Mouse (Mus musculus) cerebellum, adult 2 months (tissue): Measurements from ENCODE around the gene Scaf1. TPM values are rescaled to one million over a fixed set of nuclear protein-coding genes. Genes with fewer than 3 reads are reported as not detected.

Experiments
- DNase-seq, 2 experiments: peaks; one replicate each; pipeline ENCODE4 v3.0.0; 2021
- H3K27ac ChIP-seq: fragments of 200-500 bp; 2 replicates; pipeline ENCODE4 v1.5.1; 2012; ENCODE audit warnings: low read length, control low read depth, inconsistent platforms; ENCODE audit not compliant: insufficient read depth
- H3K27me3 ChIP-seq: fragments of 200-500 bp; 2 replicates; pipeline ENCODE4 v1.6.1; 2012; ENCODE audit warnings: inconsistent platforms, mild to moderate bottlenecking, low read length, moderate library complexity; ENCODE audit not compliant: control insufficient read depth, insufficient read depth
- H3K4me1 ChIP-seq: fragments of 200-500 bp; 2 replicates; pipeline ENCODE4 v1.6.1; 2011; ENCODE audit warnings: low read length; ENCODE audit not compliant: control insufficient read depth, insufficient read depth
- H3K4me3 ChIP-seq: fragments of 200-500 bp; replicated peaks from 2 replicates; pipeline ENCODE3; 2011; ENCODE audit warnings: mild to moderate bottlenecking, low read depth, low read length, control low read depth; ENCODE audit not compliant: insufficient read depth
- CTCF ChIP-seq: fragments of 200-500 bp; IDR thresholded peaks from 2 replicates; pipeline ENCODE4 v1.5.1; 2011; ENCODE audit warnings: low read depth, mild to moderate bottlenecking, control low read depth, low read length, moderate library complexity, borderline replicate concordance; ENCODE audit not compliant: insufficient read depth
- POLR2A ChIP-seq: fragments of 200-500 bp; IDR thresholded peaks from 2 replicates; pipeline ENCODE4 v1.6.1; 2011; ENCODE audit warnings: low read length, control low read depth, borderline replicate concordance; ENCODE audit not compliant: insufficient read depth
- WGBS: fragments of 180-500 bp; shearing (Covaris S2); methylation state at CpG from one replicate; pipeline ENCODE4 v1.1.7; 2018; 5-methylcytosine and 5-hydroxymethylcytosine counted together
- polyA plus RNA-seq: library from polyadenylated mRNA; depleted of rRNA; stranded (reverse); fragments of >200 nt; gene quantifications from 2 replicates; pipeline ENCODE4 v1.2.3, GENCODE M21; 2012

Gene Scaf1
- polyA plus RNA-seq, 1 experiment, result 115 TPM

DNA sequence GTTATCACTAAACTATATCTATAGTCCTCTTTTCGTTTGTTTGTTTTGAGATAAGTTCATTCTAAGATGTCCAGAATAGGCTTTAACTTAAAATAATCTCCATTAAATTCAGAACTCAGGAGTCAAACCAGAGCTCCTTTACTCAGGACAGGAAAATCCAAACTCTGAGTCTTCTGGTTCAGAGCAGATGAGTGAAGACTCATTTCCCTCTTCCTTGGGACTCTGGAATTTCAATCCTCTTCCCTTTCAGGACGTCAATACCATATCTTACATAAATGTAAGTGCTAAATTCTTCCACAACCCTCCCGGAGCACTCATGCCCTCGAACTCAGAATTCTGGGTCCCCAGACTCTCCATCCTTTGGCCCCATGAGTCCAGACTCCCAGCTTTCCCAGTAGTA is 598 bp upstream of the Scaf1 start:
- Histone ChIP-seq H3K27ac (peak overlapping the region; percentile 68; the same call in 1 of the 2 replicates), H3K4me3 (peak overlapping the region; percentile 64), H3K4me1 (peaks cover 7% of the 10 kb centered on the region; the same call in 1 of the 2 replicates), H3K27me3 (no peaks in the 10 kb centered on the region)
- DNase-seq, result no peak
- TF ChIP-seq POLR2A (no peak), CTCF (no peak)
- under 1% methylated on average over 4 of the region's 4 CpGs for WGBS

DNA sequence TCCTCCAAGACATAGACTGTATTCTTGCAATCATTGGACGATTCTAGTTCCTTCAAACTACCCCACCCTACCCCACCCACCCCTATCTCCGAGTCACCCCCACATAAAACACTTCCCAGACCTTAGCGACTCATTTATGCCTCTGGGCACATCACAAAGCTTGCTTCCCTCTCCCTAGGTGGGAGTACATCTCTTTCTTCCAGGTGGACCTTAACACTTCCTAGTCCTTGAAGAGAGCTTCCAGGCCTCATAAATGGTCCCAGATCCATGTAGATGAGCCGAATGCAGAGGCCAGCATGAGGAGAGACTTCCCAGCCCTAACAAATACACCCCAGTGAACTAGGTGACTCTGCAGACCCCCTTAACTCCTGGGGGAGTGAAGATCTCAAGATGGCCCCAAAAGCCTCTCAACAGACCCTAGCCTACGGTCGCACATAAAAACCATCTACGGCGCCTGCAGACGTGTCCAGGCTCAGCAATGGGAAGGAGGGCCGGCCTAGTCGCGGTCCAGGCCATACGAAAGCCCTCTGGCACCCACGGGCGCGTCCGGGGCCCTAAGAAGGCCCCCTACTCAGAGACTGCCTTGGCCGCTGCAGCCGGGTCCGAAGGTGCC is 713 bp downstream of the Scaf1 start:
- TF ChIP-seq POLR2A (no peak), CTCF (no peak)
- peak overlapping the region; percentile 72; the same call in 1 of the 2 replicates for H3K27ac ChIP-seq
- WGBS, result under 1% methylated on average over 20 of the region's 20 CpGs
- no peaks in the 10 kb centered on the region for H3K27me3 ChIP-seq
- H3K4me1 ChIP-seq, result peaks cover 7% of the 10 kb centered on the region; the same call in 1 of the 2 replicates
- DNase-seq, result no peak
- peak overlapping the region; percentile 97 for H3K4me3 ChIP-seq

DNA sequence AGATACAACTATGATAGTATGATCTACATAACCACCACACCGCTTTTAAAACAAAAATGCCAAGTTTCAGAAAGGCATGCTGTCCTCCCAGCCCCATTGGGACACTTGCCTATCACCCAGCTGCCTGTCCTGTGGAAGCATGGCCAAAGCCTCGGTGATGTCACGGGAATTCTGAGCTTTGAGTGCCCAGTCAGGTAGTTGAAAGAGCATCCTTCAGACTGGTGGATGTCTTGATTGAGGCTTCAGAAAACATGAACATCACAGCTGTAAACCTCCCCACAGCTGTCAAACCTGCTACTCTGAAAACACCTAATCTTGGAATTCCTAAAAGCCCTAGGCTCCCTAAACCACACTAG is 2.1 kb downstream of the Scaf1 start:
- H3K27ac ChIP-seq, result no peak overlapping the region
- WGBS, result 78% methylated on average over 3 of the region's 3 CpGs
- H3K27me3 ChIP-seq, result no peaks in the 10 kb centered on the region
- H3K4me1 ChIP-seq, result peaks cover 7% of the 10 kb centered on the region; the same call in 1 of the 2 replicates
- no peak overlapping the region for H3K4me3 ChIP-seq
- TF ChIP-seq POLR2A, result no peak
- TF ChIP-seq CTCF, result no peak
- DNase-seq, result no peak

DNA sequence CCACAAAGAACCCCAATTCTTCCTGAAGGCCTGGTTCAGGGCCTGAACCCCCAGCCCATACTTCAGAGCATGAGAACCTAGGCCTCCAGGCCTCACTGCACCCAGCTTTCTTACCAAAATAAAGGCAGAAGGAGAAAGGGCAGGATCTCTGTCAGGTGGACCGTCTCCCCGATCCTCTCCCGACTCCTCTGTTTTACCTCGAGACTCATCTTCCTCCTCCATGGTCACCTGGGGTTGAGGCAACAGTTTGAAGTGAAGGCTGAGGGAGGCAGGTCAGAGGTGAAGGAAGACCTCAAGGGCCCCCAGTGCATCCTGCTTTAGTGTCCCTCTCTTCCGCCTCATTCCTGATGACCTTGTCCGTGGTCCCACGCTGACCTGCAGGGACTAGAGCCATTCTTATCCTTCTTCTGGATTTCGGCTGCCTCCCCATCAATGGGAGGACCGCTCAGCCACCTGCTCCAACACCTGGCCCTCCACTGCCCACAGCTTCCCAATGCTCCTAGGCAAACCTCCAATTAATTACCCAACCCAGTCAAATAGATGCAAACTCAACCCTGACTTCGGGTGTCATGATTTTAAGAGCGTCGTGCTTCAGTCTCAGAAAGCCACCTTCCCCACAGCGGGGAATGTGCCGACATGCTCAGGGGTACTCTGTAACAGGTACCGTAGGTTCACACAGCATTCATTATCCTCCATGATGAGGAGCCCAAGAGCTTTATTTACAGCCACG is 2.6 kb downstream of the Scaf1 start:
- no peak for DNase-seq

DNA sequence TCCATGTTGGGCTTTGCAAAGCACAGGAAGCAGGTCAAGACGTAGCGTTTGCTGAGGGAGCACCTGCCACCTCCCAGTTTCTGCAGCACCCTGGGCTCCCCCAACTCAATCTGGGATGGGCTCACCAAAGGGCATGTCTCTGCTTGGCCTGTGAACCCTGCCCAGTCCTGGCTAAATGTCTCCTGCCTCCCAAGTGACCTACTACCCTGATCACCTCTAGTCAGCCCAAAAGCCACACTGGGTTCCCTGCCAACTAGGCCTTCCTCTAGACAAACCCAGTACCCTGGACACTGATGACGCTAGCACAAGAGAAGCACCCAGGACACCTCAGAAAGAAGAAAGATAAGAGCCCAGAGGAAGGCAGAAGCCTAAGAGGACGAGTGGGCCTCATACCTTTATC is 3.3 kb downstream of the Scaf1 start:
- Histone ChIP-seq H3K27ac (no peak overlapping the region), H3K27me3 (no peaks in the 10 kb centered on the region), H3K4me3 (no peak overlapping the region), H3K4me1 (peaks cover 7% of the 10 kb centered on the region; the same call in 1 of the 2 replicates)
- WGBS, result 78% methylated on average over 4 of the region's 4 CpGs
- no peak for TF ChIP-seq POLR2A
- DNase-seq, result no peak

More for the DNA sequence above, 2.6 kb downstream of the Scaf1 start:
- no peak overlapping the region for H3K27ac ChIP-seq
- 90% methylated on average over 16 of the region's 16 CpGs for WGBS
- H3K4me1 ChIP-seq, result peaks cover 7% of the 10 kb centered on the region; the same call in 1 of the 2 replicates
- TF ChIP-seq CTCF (no peak), POLR2A (no peak)
- no peaks in the 10 kb centered on the region for H3K27me3 ChIP-seq
- no peak overlapping the region for H3K4me3 ChIP-seq

DNA sequence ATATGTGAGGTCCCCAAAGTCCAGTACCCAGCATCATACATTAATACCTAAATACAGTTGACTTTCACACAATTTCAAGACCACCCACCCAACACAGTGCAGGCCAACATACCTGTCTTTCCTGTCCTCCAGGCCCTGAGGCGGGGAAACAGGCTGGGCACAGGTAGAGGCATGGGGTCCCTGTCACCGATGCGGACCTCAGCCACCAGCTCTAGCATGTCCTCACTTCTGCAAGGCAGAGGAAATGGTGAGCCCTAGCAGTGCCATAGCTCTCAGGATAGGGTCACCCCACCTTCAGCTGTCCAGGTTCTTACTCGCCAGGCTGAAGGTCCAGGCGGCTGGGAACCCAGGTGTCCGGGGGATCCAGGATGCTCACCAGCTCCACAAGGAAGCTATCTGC is 4.2 kb downstream of the Scaf1 start:
- Histone ChIP-seq H3K27me3 (no peaks in the 10 kb centered on the region), H3K27ac (no peak overlapping the region), H3K4me1 (peaks cover 7% of the 10 kb centered on the region; the same call in 1 of the 2 replicates), H3K4me3 (no peak overlapping the region)
- TF ChIP-seq CTCF (no peak), POLR2A (no peak)
- DNase-seq, result no peak
- 94% methylated on average over 6 of the region's 6 CpGs for WGBS

DNA sequence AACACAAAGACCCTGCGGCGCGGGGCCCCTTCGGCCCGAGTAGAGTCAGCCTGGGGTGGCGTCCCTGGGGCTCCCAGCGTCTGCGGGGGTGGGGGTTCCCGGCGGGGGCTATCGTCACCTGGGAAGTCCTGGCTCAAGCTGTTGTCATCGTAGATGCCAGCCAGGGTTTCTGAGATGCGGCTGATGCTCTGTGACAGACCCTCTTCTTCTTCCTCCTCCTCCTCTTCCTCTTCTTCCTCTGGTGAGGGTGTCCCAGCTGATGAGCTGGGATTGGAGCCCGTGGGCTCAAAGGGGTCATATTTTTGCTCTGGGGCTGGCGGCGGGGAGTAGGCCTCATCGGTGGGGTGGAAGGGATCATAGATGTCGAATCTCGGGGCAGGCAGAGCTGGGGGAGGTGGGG is 7.8 kb downstream of the Scaf1 start:
- H3K4me3 ChIP-seq, result no peak overlapping the region
- H3K27ac ChIP-seq, result no peak overlapping the region
- no peaks in the 10 kb centered on the region; the same call in 1 of the 2 replicates for H3K4me1 ChIP-seq
- no peaks in the 10 kb centered on the region for H3K27me3 ChIP-seq
- TF ChIP-seq CTCF, result no peak
- no peak for TF ChIP-seq POLR2A
- DNase-seq, result no peak
- 89% methylated on average over 19 of the region's 19 CpGs for WGBS

DNA sequence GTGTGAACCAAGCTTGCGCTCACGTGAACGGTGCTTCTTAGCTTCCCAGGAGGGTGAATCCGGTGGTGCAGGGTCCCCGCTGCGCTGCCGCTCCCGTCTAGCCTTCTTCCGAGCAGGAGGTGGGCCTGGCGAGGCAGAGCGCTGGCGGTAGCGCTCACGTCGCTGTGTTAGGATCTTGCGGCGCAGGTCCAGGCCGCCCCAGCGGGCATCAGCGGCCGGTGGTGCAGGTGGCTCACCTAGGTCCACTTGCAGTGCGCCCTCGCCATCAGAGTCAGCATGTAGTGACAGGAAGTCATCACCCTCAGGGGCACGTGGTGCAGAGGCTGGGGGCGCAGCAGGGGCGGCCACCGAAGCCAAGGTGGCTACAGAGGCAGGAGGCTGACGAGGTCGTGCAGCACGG is 8.3 kb downstream of the Scaf1 start:
- no peak for TF ChIP-seq POLR2A
- Histone ChIP-seq H3K4me3 (no peak overlapping the region), H3K4me1 (no peaks in the 10 kb centered on the region; the same call in 1 of the 2 replicates), H3K27me3 (no peaks in the 10 kb centered on the region), H3K27ac (no peak overlapping the region)
- DNase-seq, result no peak
- 94% methylated on average over 30 of the region's 30 CpGs for WGBS
